Mouse (Mus musculus) ES-E14 (cell line): ENCODE measurements around the gene Ddx42. TPM values are rescaled to one million over a fixed set of nuclear protein-coding genes. Genes with fewer than 3 reads are reported as not detected.

Experiments used
- DNase-seq: peaks from one replicate; pipeline ENCODE4 v3.0.0-alpha.2; 2013; ENCODE audit warnings: low read depth, low spot score
- H3K27ac ChIP-seq: 2 replicates; pipeline ENCODE4 v1.5.1; 2012; ENCODE audit warnings: low read depth, mild to moderate bottlenecking, low read length, moderate library complexity, mixed read lengths; ENCODE audit not compliant: poor library complexity, insufficient read depth, severe bottlenecking
- H3K36me3 ChIP-seq: 2 replicates; pipeline ENCODE4 v1.6.1; 2012; ENCODE audit warnings: mild to moderate bottlenecking, low read length, moderate library complexity, mixed read lengths; ENCODE audit not compliant: control insufficient read depth, poor library complexity, insufficient read depth, severe bottlenecking
- H3K4me1 ChIP-seq, 2 experiments: fragments of 150-350 bp in 1 of 2; sonication (generic) in 1 of 2; 2 replicates each; pipeline ENCODE4 v1.6.1; 2012; ENCODE audit warnings: low read length in 2 of 2, mild to moderate bottlenecking in 1 of 2, mixed read lengths in 1 of 2; ENCODE audit not compliant: control insufficient read depth in 2 of 2, insufficient read depth in 2 of 2, poor library complexity in 1 of 2
- H3K4me3 ChIP-seq, 2 experiments: fragments of 150-350 bp in 1 of 2; sonication (generic) in 1 of 2; 2 replicates each; pipeline ENCODE4 v1.5.1; 2012; ENCODE audit warnings: low read length in 2 of 2, low read depth in 1 of 2, mild to moderate bottlenecking in 1 of 2, mixed read lengths in 1 of 2; ENCODE audit not compliant: insufficient read depth in 1 of 2, poor library complexity in 1 of 2, severe bottlenecking in 1 of 2
- H3K9ac ChIP-seq: 2 replicates; pipeline ENCODE4 v1.6.1; 2012; ENCODE audit warnings: low read depth, mild to moderate bottlenecking, low read length, mixed read lengths; ENCODE audit not compliant: poor library complexity, insufficient read depth, severe bottlenecking
- H3K9me3 ChIP-seq: fragments of 150-350 bp; sonication (generic); 2 replicates; pipeline ENCODE4 v1.6.1; 2012; ENCODE audit warnings: low read depth, mild to moderate bottlenecking, low read length; ENCODE audit not compliant: control insufficient read depth, insufficient read depth
- CHD2 ChIP-seq: IDR thresholded peaks from 2 replicates; pipeline ENCODE4 v1.6.1; 2014; ENCODE audit warnings: mild to moderate bottlenecking, low read depth, low read length, inconsistent platforms
- HCFC1 ChIP-seq: IDR thresholded peaks from 2 replicates; pipeline ENCODE4 v1.6.1; 2012; ENCODE audit warnings: low read length, inconsistent platforms, borderline replicate concordance; ENCODE audit not compliant: insufficient read depth
- MAFK ChIP-seq: IDR thresholded peaks from 2 replicates; pipeline ENCODE4 v1.6.1; 2014; ENCODE audit warnings: mild to moderate bottlenecking, low read depth, low read length, inconsistent platforms; ENCODE audit not compliant: insufficient read depth
- ZC3H11A ChIP-seq: IDR thresholded peaks from 2 replicates; pipeline ENCODE4 v1.6.1; 2012; ENCODE audit warnings: low read depth, mild to moderate bottlenecking, inconsistent platforms, low read length, borderline replicate concordance
- ZNF384 ChIP-seq: IDR thresholded peaks from 2 replicates; pipeline ENCODE4 v1.6.1; 2012; ENCODE audit warnings: low read depth, low read length, inconsistent platforms
- in situ Hi-C, 2 experiments: fragments of 600-800 bp; cut with MboI; formaldehyde crosslinking; loops; one replicate each; pipeline ENCODE4 v1.15.1; 2025; ENCODE audit warnings: low sequenced_read_pairs in 2 of 2, inconsistent platforms in 1 of 2; ENCODE audit not compliant: unreplicated experiment in 2 of 2
- total RNA-seq: library from RNA; depleted of rRNA; stranded (reverse); fragments of 300-350 nt; gene quantifications from 2 replicates; pipeline ENCODE4 v1.2.3, GENCODE M21; 2012

Gene Ddx42
- total RNA-seq, 1 experiment: 64.3 TPM

DNA sequence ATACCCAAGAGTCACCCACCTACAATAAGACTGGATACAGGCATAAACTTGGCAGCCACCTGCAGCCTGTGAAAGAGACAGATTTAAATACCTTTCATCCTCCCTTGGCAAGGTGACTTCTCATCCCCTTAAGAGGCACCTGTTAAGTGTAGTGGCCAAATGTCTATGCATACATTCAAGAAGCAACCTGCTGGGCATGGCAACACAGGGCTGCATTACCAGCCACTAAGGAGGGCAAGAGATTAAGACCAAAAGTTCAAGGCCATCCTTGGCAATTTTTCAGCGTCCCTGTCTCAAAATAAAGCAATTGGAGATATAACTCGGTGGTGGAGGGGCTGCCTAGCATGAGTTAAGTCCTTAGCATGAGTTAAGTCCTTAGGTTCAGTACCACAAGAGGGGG, 38.0 kb downstream of the Ddx42 start:
- no peak overlapping the region for H3K27ac ChIP-seq

DNA sequence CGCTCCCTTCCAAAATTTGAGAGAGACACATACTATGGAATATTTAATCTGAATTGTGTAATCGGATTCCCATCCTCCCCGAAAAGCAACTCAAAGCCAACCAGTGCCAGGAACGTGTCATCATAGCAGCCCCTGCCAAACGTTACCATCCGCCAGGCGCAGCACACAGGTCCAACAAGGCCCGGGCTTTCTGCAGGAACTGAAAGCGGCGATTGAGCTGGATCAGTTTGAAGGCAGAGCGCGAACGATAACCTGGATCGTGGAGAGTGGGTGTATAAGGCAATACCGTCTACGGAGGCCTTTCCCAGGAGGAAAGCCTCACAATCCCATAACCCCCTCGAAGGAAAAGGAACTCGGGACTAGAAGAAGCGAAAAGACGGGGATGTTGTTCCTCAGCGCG, 38.4 kb downstream of the Ddx42 start:
- in situ Hi-C loops: no loop called here
- H3K36me3 ChIP-seq: peaks cover 51% of the 10 kb centered on the region
- DNase-seq: no peak
- H3K27ac ChIP-seq: peak overlapping the region; percentile 76
- peak overlapping the region; percentile 100 for H3K9ac ChIP-seq
- TF ChIP-seq ZC3H11A (no peak), MAFK (no peak)
- peaks cover 4 to 10% of the 10 kb centered on the region in 2 experiments; a peak in 3 of 4 replicates for H3K4me1 ChIP-seq
- no peaks in the 10 kb centered on the region for H3K9me3 ChIP-seq
- peak overlapping the region; percentile 96 to 100 for H3K4me3 ChIP-seq

More for the DNA sequence above, 38.0 kb downstream of the Ddx42 start:
- H3K4me3 ChIP-seq: peak overlapping the region; percentile 96 to 100
- TF ChIP-seq HCFC1 (no peak), ZC3H11A (no peak), CHD2 (no peak), ZNF384 (no peak), MAFK (no peak)
- in situ Hi-C loops: no loop called here
- peaks cover 4 to 10% of the 10 kb centered on the region in 2 experiments; a peak in 3 of 4 replicates for H3K4me1 ChIP-seq
- peak overlapping the region; percentile 100 for H3K9ac ChIP-seq
- no peaks in the 10 kb centered on the region for H3K9me3 ChIP-seq
- no peak for DNase-seq
- H3K36me3 ChIP-seq: peaks cover 55% of the 10 kb centered on the region

DNA sequence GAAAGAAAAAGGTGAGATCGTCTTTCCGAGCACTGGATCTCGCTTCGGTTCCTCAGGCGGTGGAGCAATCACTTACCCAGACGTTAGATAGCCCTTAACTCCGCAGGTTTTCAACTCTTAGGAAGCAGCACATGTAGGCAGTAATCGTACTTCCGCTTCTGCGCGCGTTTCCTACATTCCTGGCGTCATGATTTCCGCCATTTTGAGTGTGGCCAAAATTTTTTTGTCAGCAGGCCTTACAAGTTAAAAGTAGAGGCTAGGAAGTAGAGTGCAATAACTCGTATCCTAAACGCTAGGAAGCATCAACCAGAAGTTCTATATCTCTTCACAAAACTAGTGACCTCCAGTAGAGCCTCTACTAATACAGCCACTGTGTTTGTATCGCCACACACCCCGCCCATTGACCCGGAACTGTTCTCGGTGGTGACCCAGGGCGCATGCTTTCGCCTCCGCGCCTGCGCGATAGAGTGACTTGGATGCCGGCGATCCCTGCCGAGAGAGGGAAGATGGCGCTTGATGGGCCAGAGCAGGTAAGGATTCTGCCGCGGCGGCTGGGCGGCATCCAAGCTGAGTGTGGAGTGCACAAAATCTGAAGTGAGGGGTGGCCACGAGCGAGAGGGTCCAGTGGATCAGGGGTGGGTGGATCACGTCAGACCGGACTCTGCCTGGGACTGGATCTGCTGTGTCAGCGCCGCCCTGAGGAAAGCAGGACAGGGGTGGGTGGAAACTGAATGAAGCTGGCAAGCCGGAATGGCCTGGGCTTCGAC, 39.1 kb downstream of the Ddx42 start, which contains the start of the genes Ftsj3 and Psmc5:
TSS of gene Ftsj3 (minus strand) at position 395 of the 767 bp plus-strand sequence.
TSS of gene Psmc5 (plus strand) at position 470 of the 767 bp plus-strand sequence.
- peak within 1 kb of the TSS; percentile 96 to 100 for H3K4me3 ChIP-seq
- H3K9me3 ChIP-seq: no peaks in the 10 kb centered on the region
- peak within 1 kb of the TSS; percentile 100 for H3K9ac ChIP-seq
- TF ChIP-seq MAFK: peak; percentile 90
- TF ChIP-seq ZNF384: no peak
- TF ChIP-seq HCFC1: peak; percentile 90
- no peak for TF ChIP-seq ZC3H11A
- TF ChIP-seq CHD2: peak; percentile 82
- peaks cover 44% of the 10 kb centered on the region for H3K36me3 ChIP-seq
- peaks cover 4 to 10% of the 10 kb centered on the region in 2 experiments; a peak in 3 of 4 replicates for H3K4me1 ChIP-seq
- peak; percentile 93 for DNase-seq
- peak within 1 kb of the TSS; percentile 96 for H3K27ac ChIP-seq
- in situ Hi-C loops: no loop called here

DNA sequence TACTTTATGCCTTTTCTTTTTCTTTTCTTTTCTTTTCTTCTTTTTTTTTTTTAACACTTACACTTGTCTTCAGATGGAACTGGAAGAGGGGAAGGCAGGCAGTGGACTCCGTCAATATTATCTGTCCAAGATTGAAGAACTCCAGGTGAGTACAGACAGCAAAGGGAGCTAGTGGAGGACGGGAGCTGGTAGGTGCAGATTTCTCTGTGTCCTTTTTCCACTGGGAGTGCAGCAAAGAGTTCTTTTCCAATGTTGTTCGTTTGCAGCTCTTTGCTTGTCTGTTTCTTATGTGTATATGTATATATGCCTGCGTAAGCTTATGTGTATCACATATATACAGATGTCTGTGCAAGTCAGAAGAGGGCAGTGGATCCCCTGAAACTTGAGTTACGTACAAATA, 40.0 kb downstream of the Ddx42 start:
- in situ Hi-C loops: no loop called here
- peaks cover 4 to 10% of the 10 kb centered on the region in 2 experiments; a peak in 3 of 4 replicates for H3K4me1 ChIP-seq
- no peaks in the 10 kb centered on the region for H3K9me3 ChIP-seq
- H3K9ac ChIP-seq: peak overlapping the region; percentile 100; the same call in 1 of the 2 replicates
- no peak overlapping the region for H3K27ac ChIP-seq
- DNase-seq: no peak
- peak overlapping the region; percentile 96 to 100 for H3K4me3 ChIP-seq
- TF ChIP-seq HCFC1 (no peak), ZC3H11A (no peak), CHD2 (no peak), ZNF384 (no peak)
- H3K36me3 ChIP-seq: peaks cover 50% of the 10 kb centered on the region
